Mouse (Mus musculus) myocyte (in vitro differentiated cells): ENCODE results near the gene Fkbp4.

ENCODE experiments used
- E2F4 ChIP-seq: IDR thresholded peaks from one replicate; pipeline ENCODE4 v1.6.1; 2011; ENCODE audit warnings: mild to moderate bottlenecking, control low read depth, moderate library complexity; ENCODE audit not compliant: insufficient read depth
- MAX ChIP-seq: IDR thresholded peaks from one replicate; pipeline ENCODE4 v1.6.1; 2011; ENCODE audit warnings: low read depth, mild to moderate bottlenecking, control low read depth
- MYOD1 ChIP-seq, 3 experiments: IDR thresholded peaks; one replicate each; pipeline ENCODE4 v1.6.1; 2011; ENCODE audit warnings: control low read depth in 2 of 3, low read depth in 2 of 3, mild to moderate bottlenecking in 2 of 3, moderate library complexity in 1 of 3; ENCODE audit not compliant: insufficient read length in 2 of 3, control insufficient read depth in 1 of 3
- POLR2A ChIP-seq: IDR thresholded peaks from one replicate; pipeline ENCODE4 v1.6.1; 2011; ENCODE audit warnings: low read depth, mild to moderate bottlenecking, control low read depth, moderate library complexity; ENCODE audit not compliant: insufficient read length
- TCF12 ChIP-seq: IDR thresholded peaks from one replicate; pipeline ENCODE4 v1.6.1; 2011; ENCODE audit warnings: mild to moderate bottlenecking, control low read depth; ENCODE audit not compliant: poor library complexity, insufficient read depth, severe bottlenecking

DNA sequence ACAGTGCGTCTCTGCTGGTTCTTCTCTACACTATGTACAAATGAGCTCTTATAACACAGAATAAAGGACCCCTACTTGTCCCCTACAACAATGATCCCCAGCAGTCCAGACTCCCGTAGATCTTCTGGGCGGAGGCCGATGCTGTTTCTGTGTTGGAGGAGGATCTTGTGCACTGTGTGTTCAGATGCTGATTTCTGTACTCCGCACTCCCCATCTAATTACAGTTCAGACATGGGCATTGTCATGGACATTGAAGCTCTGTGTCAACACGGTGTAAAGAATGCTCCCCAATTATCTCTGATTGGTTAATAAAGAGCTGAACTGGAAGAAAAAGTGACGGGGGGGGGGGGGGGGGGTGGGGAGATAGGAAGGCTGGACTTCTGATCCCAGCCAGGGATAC lies 27.6 kb upstream of the Fkbp4 start:
- TF ChIP-seq POLR2A: no peak
- no peak for TF ChIP-seq E2F4
- no peak for TF ChIP-seq MAX
- no peak for TF ChIP-seq TCF12
- TF ChIP-seq MYOD1 (IDR thresholded peaks at IDR 0.05; ENCODE audit: control insufficient read depth in 1 of 3, insufficient read length in 2 of 3, low read depth in 2 of 3): no peak
